Mouse (Mus musculus) liver, adult 2 months (tissue): ENCODE data around the gene Tmem254c.
"Not testable (repeated sequence)": the region's sequence is repeated elsewhere in the genome, so short reads cannot be mapped to it uniquely, and the experiment has no call there.

ENCODE experiments used
- CTCF ChIP-seq: fragments of 200-500 bp; IDR thresholded peaks from 2 replicates; pipeline ENCODE4 v1.5.1; 2011; ENCODE audit warnings: low read depth, low read length, control low read depth
- POLR2A ChIP-seq: fragments of 200-500 bp; IDR thresholded peaks from 2 replicates; pipeline ENCODE4 v1.6.1; 2011; ENCODE audit warnings: low read length, control low read depth; ENCODE audit not compliant: insufficient read depth; ENCODE audit errors: extremely low read depth

- not testable (repeated sequence) for TF ChIP-seq CTCF, POLR2A
Observed at GRCm38 (mm10) chr14:26047026-26047425, 20.1 kb downstream of the Tmem254c start.
